9 mouse cellular contexts compared by ENCODE assay signal in the genomic region with DNA sequence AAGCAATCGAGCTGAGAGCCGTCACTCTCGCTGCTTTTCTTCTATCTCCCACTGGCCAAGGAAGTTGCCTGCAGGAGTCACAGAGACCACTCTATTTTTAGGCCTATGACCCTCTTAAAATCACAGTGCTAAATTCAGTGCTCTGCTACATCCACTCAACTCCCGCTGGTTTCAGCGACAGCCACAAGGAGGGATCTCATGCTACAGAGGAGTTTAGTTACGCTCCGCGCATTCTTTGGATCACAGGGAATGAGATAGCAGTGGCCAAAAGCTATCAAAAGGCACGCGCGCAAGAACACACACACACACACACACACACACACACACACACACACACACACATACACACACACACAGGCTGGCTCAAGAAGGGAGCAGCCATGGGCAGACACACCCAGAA.
DNase-seq lines count a peak whose midpoint lies in the region; ATAC-seq and TF ChIP-seq lines count a peak whose summit lies in the region.
"Had no signal": no experiment of that assay in that cellular context is flagged by ENCODE, and none has a peak within 500 bp of the region (broad histone marks: within the 10 kb centered on the region; RNA-seq: fewer than 3 reads in every experiment).

No protein-coding gene starts in this region.

- H3K4me2 ChIP-seq in heart, embryonic 11.5 days: peak overlapping the region; percentile 54

- ATAC-seq in heart, embryonic 11.5 days (replicated peaks; ENCODE audit: insufficient number of reproducible peaks, low FRiP score, low TSS enrichment): peak; percentile 58
- no peak for ATAC-seq in erythroblast, adult 5-6 weeks (replicated peaks; ENCODE audit: low FRiP score, poor library complexity, severe bottlenecking)

- no peaks in the 10 kb centered on the region for H3K36me3 ChIP-seq in heart, embryonic 11.5 days (ENCODE audit: control insufficient read depth, insufficient read depth, low read length)
- no peaks in the 10 kb centered on the region for H3K36me3 ChIP-seq in midbrain, embryonic 10.5 days
- H3K36me3 ChIP-seq in thymus, adult 2 months (ENCODE audit: control insufficient read depth, insufficient read depth, low read length): no peaks in the 10 kb centered on the region

- H3K9ac ChIP-seq in heart, embryonic 11.5 days (ENCODE audit: low read depth, low read length): peak overlapping the region; percentile 52

- TF ChIP-seq POLR2A in thymus, adult 2 months (IDR thresholded peaks at IDR 0.05; ENCODE audit: control insufficient read depth, extremely low read depth, insufficient read depth, low read length, poor library complexity): no peak

- H3K4me1 ChIP-seq in heart, embryonic 11.5 days (ENCODE audit: control insufficient read depth, insufficient read depth, low read length): peaks cover 57% of the 10 kb centered on the region
- H3K4me1 ChIP-seq in midbrain, embryonic 10.5 days: peaks cover 63% of the 10 kb centered on the region
- 0 out of 2 replicates have a peak, but pooled peaks cover 5% of the 10 kb centered on the region for H3K4me1 ChIP-seq in thymus, adult 2 months (replicated peaks; ENCODE audit: control insufficient read depth, insufficient read depth, low read length)

- no peaks in the 10 kb centered on the region for H3K27me3 ChIP-seq in heart, embryonic 11.5 days (ENCODE audit: control insufficient read depth, insufficient read depth, low read length)
- H3K27me3 ChIP-seq in midbrain, embryonic 10.5 days (ENCODE audit: low read depth, poor library complexity, severe bottlenecking): no peaks in the 10 kb centered on the region
- H3K27me3 ChIP-seq in thymus, adult 2 months (ENCODE audit: control insufficient read depth, insufficient read depth, low read length): no peaks in the 10 kb centered on the region

- 6% methylated on average over 11 of the region's 11 CpGs for WGBS in heart, embryonic 11.5 days (ENCODE audit: insufficient replicate concordance)
- WGBS in midbrain, embryonic 10.5 days: 7% methylated on average over 11 of the region's 11 CpGs
- WGBS in thymus, adult 2 months: 87% methylated on average over 11 of the region's 11 CpGs

- peak; percentile 42 to 43 for DNase-seq in cerebellum, postnatal 14 days
- no peak for DNase-seq in cerebellum, postnatal 36 days
- DNase-seq in brain, adult 2 months (ENCODE audit: low read depth, low spot score): peak; percentile 35
- DNase-seq in midbrain, embryonic 10.5 days (ENCODE audit: low spot score): peak; percentile 42
- DNase-seq in cerebellum, adult 18-20 months: no peak
- no peak for DNase-seq in thymus, adult 2 months
- DNase-seq: thymus, postnatal 25 days had no signal

- no peak overlapping the region for H3K4me3 ChIP-seq in heart, embryonic 11.5 days (ENCODE audit: low read depth, low read length)
- peak overlapping the region; percentile 33 for H3K4me3 ChIP-seq in midbrain, embryonic 10.5 days
- no peak overlapping the region for H3K4me3 ChIP-seq in thymus, adult 2 months (ENCODE audit: control insufficient read depth, insufficient read depth, low read length)

- TF ChIP-seq CTCF in thymus, adult 2 months (IDR thresholded peaks at IDR 0.05; ENCODE audit: borderline replicate concordance, control insufficient read depth, extremely low read depth, insufficient read depth, low read length, poor library complexity): no peak

- peak overlapping the region; percentile 87 for H3K27ac ChIP-seq in heart, embryonic 11.5 days (ENCODE audit: low read depth, low read length)
- peak overlapping the region; percentile 76 for H3K27ac ChIP-seq in midbrain, embryonic 10.5 days (replicated peaks)
- H3K27ac ChIP-seq in thymus, adult 2 months (ENCODE audit: control insufficient read depth, insufficient read depth, low read length): no peak overlapping the region

- no peaks in the 10 kb centered on the region for H3K9me3 ChIP-seq in heart, embryonic 11.5 days (replicated peaks; ENCODE audit: control insufficient read depth, low read length)
- H3K9me3 ChIP-seq in midbrain, embryonic 10.5 days (replicated peaks): no peaks in the 10 kb centered on the region

Comparison
In these comparisons a context has a peak if more than half of its experiments do, and no peak if none do; other contexts are left out.
1. DNase-seq: peak in cerebellum, postnatal 14 days (2 of 2), brain, adult 2 months (single experiment) and midbrain, embryonic 10.5 days (single experiment); none in cerebellum, postnatal 36 days (0 of 2), cerebellum, adult 18-20 months (0 of 2) and thymus, adult 2 months (single experiment).